ENCODE assay signal across 22 mouse cellular contexts in genomic region chr6:65563887-65564656, GRCm38 (mm10). TPM values are rescaled to one million over a fixed set of nuclear protein-coding genes. Genes with fewer than 3 reads are reported as not detected.
A peak's percentile ranks its signal among the peaks of the same experiment; 100 is the strongest.
DNase-seq lines count a peak whose midpoint lies in the region; ATAC-seq lines count a peak whose summit lies in the region.
"Had no signal": no experiment of that assay in that cellular context is flagged by ENCODE, and none has a peak within 500 bp of the region (broad histone marks: within the 10 kb centered on the region; RNA-seq: fewer than 3 reads in every experiment).

No protein-coding gene starts in this region.

- H3K9ac ChIP-seq in forebrain, embryonic 11.5 days (ENCODE audit: low read length) = no peak overlapping the region
- H3K9ac ChIP-seq: forebrain, embryonic 15.5 days; intestine, embryonic 15.5 days; limb, embryonic 15.5 days; midbrain, embryonic 13.5 days had no signal

- WGBS in forebrain, embryonic 11.5 days = 73% methylated on average over 3 of the region's 3 CpGs

- intact Hi-C loops in left cerebral cortex, postnatal 4 days (cut with DNase I) = no loop called here

- no peak overlapping the region for H3K27ac ChIP-seq in forebrain, embryonic 11.5 days (ENCODE audit: low read depth, low read length)
- H3K27ac ChIP-seq: forebrain, embryonic 15.5 days; heart, embryonic 10.5 days; intestine, embryonic 15.5 days; kidney, postnatal 0 days; limb, embryonic 15.5 days; macrophage; midbrain, embryonic 13.5 days had no signal

- no peaks in the 10 kb centered on the region for H3K27me3 ChIP-seq in forebrain, embryonic 11.5 days (ENCODE audit: control insufficient read depth, insufficient read depth, low read length)
- H3K27me3 ChIP-seq: forebrain, embryonic 15.5 days; intestine, embryonic 15.5 days; limb, embryonic 15.5 days; midbrain, embryonic 13.5 days had no signal

- peak; percentile 65 for ATAC-seq in activated CD4-positive, CD25-positive, alpha-beta regulatory T cell, adult 4 months
- no peak for ATAC-seq in forebrain, embryonic 11.5 days (replicated peaks; ENCODE audit: low FRiP score)
- ATAC-seq: forebrain, embryonic 15.5 days; intestine, embryonic 15.5 days; midbrain, embryonic 13.5 days had no signal

- no peak overlapping the region for H3K4me3 ChIP-seq in forebrain, embryonic 11.5 days (ENCODE audit: low read depth, low read length)
- H3K4me3 ChIP-seq: forebrain, embryonic 15.5 days; heart, embryonic 10.5 days; intestine, embryonic 15.5 days; limb, embryonic 15.5 days; midbrain, embryonic 13.5 days had no signal

- peak; percentile 26 for DNase-seq in left cerebral cortex, adult 11 months (ENCODE audit: low spot score)
- no peak for DNase-seq in left cerebral cortex, postnatal 4 days
- DNase-seq in left cerebral cortex, adult 9 months (ENCODE audit: low spot score in 2 of 2) = peak; percentile 40 to 63
- peak; percentile 68 for DNase-seq in telencephalon, adult 2 months (ENCODE audit: low read depth, low spot score)
- DNase-seq in cerebellum, adult 11-12 months = no peak
- no peak for DNase-seq in forebrain, embryonic 11.5 days (ENCODE audit: low spot score)
- DNase-seq: adrenal gland, postnatal 25 days; cerebellum, postnatal 10 days; embryo, embryonic 11 days; gastrocnemius, postnatal 10 days; lung, adult 2 months had no signal

- H3K9me3 ChIP-seq in forebrain, embryonic 11.5 days (ENCODE audit: control insufficient read depth, low read length) = no peaks in the 10 kb centered on the region
- H3K9me3 ChIP-seq: forebrain, embryonic 15.5 days; heart, embryonic 10.5 days; intestine, embryonic 15.5 days; limb, embryonic 15.5 days; midbrain, embryonic 13.5 days had no signal

- H3K4me1 ChIP-seq in forebrain, embryonic 11.5 days (replicated peaks; ENCODE audit: control insufficient read depth, insufficient read depth, low read length) = no peaks in the 10 kb centered on the region
- H3K4me1 ChIP-seq: forebrain, embryonic 15.5 days; heart, embryonic 10.5 days; intestine, embryonic 15.5 days; limb, embryonic 15.5 days; midbrain, embryonic 13.5 days had no signal

- no peaks in the 10 kb centered on the region for H3K36me3 ChIP-seq in forebrain, embryonic 11.5 days (ENCODE audit: control insufficient read depth, insufficient read depth, low read length)
- H3K36me3 ChIP-seq: forebrain, embryonic 15.5 days; heart, embryonic 10.5 days; intestine, embryonic 15.5 days; limb, embryonic 15.5 days; midbrain, embryonic 13.5 days had no signal

- H3K4me2 ChIP-seq in forebrain, embryonic 11.5 days (ENCODE audit: low read depth, low read length, severe bottlenecking) = no peak overlapping the region
- H3K4me2 ChIP-seq: forebrain, embryonic 15.5 days; intestine, embryonic 15.5 days; limb, embryonic 15.5 days; midbrain, embryonic 13.5 days had no signal

RNA-seq across cellular contexts. Expression of gene Tnip3, which starts 39.0 kb away (rescaled TPM):
- total RNA-seq in left cerebral cortex, postnatal 4 days (2021) = not detected
- polyA plus RNA-seq in activated CD4-positive, CD25-positive, alpha-beta regulatory T cell, adult 4 months (2017; shearing (Covaris generic)) = 1 to 10 TPM; 6.0 to 9.5 TPM
- polyA plus RNA-seq in forebrain, embryonic 11.5 days (2014; fragmentation: Nextera tagmentation; extraction: Ambion mirVana) = 0.17 TPM in 1 of 2 replicates, not detected in the other
- total RNA-seq: layer of hippocampus, postnatal 25 days had no signal
- polyA plus RNA-seq: C2C12; forebrain, embryonic 15.5 days; heart, embryonic 10.5 days; midbrain, embryonic 13.5 days; stomach, embryonic 14.5 days had no signal

Comparison
In these comparisons a context has a peak if more than half of its experiments do, and no peak if none do; other contexts are left out.
1. DNase-seq: peak in left cerebral cortex, adult 11 months (single experiment), left cerebral cortex, adult 9 months (2 of 2) and telencephalon, adult 2 months (single experiment); none in left cerebral cortex, postnatal 4 days (single experiment), cerebellum, adult 11-12 months (single experiment) and forebrain, embryonic 11.5 days (single experiment).